In genomic region chr15:94025239-94025971, GRCm38 (mm10) we compare ENCODE assay signal across 9 mouse cellular contexts.
A peak's percentile ranks its signal among the peaks of the same experiment; 100 is the strongest.
DNase-seq lines count a peak whose midpoint lies in the region; ATAC-seq lines count a peak whose summit lies in the region.
"Had no signal": no experiment of that assay in that cellular context is flagged by ENCODE, and none has a peak within 500 bp of the region (broad histone marks: within the 10 kb centered on the region; RNA-seq: fewer than 3 reads in every experiment).

No protein-coding gene starts in this region.

- peaks cover 31% of the 10 kb centered on the region for H3K4me1 ChIP-seq in heart, embryonic 10.5 days
- peaks cover 22% of the 10 kb centered on the region for H3K4me1 ChIP-seq in limb, embryonic 15.5 days

- no peak overlapping the region for H3K4me3 ChIP-seq in heart, embryonic 10.5 days
- no peak overlapping the region for H3K4me3 ChIP-seq in limb, embryonic 15.5 days

- peak; percentile 63; the same call in 1 of the 2 replicates for ATAC-seq in limb, embryonic 15.5 days (ENCODE audit: insufficient number of reproducible peaks, low FRiP score, low TSS enrichment, low read depth)

- H3K4me2 ChIP-seq in limb, embryonic 15.5 days: no peak overlapping the region; the same call in 1 of the 2 replicates

- H3K27ac ChIP-seq in heart, embryonic 10.5 days: peak overlapping the region; percentile 73
- peak overlapping the region; percentile 76 for H3K27ac ChIP-seq in limb, embryonic 15.5 days
- H3K27ac ChIP-seq: liver, embryonic 14.5 days had no signal

- no peak overlapping the region for H3K9ac ChIP-seq in limb, embryonic 15.5 days
- H3K9ac ChIP-seq: liver, embryonic 14.5 days had no signal

- H3K27me3 ChIP-seq in heart, embryonic 10.5 days (ENCODE audit: insufficient read depth, poor library complexity, severe bottlenecking): no peaks in the 10 kb centered on the region
- H3K27me3 ChIP-seq in limb, embryonic 15.5 days: no peaks in the 10 kb centered on the region

- H3K36me3 ChIP-seq in heart, embryonic 10.5 days: no peaks in the 10 kb centered on the region
- H3K36me3 ChIP-seq in limb, embryonic 15.5 days: no peaks in the 10 kb centered on the region

- H3K9me3 ChIP-seq in heart, embryonic 10.5 days: no peaks in the 10 kb centered on the region
- H3K9me3 ChIP-seq in limb, embryonic 15.5 days: no peaks in the 10 kb centered on the region

- peak; percentile 15 for DNase-seq in adrenal gland, adult 8-10 months
- DNase-seq in adrenal gland, postnatal 4 days (ENCODE audit: low spot score in 2 of 2): no peak
- DNase-seq in 3T3-L1 (ENCODE audit: low read depth, low spot score): peak; percentile 47
- no peak for DNase-seq in heart, embryonic 10.5 days (ENCODE audit: low spot score)
- DNase-seq in right cerebral cortex, postnatal 14 days: no peak
- DNase-seq in B cell, adult 2 months: no peak
- no peak for DNase-seq in right cerebral cortex, postnatal 25 days

- 65% methylated on average over 20 of the region's 20 CpGs for WGBS in heart, embryonic 10.5 days
- 32% methylated on average over 20 of the region's 20 CpGs for whole genome bisulfite sequencing in limb, embryonic 15.5 days

Comparison
In these comparisons a context has a peak if more than half of its experiments do, and no peak if none do; other contexts are left out.
1. DNase-seq: peak in adrenal gland, adult 8-10 months (single experiment) and 3T3-L1 (single experiment); none in adrenal gland, postnatal 4 days (0 of 2), heart, embryonic 10.5 days (single experiment), right cerebral cortex, postnatal 14 days (single experiment), B cell, adult 2 months (0 of 2) and right cerebral cortex, postnatal 25 days (single experiment).